Mouse (Mus musculus) limb, embryonic 11.5 days (tissue): ENCODE measurements around the gene Mgat5b. TPM values are rescaled to one million over a fixed set of nuclear protein-coding genes. Genes with fewer than 3 reads are reported as not detected.
A peak's percentile ranks its signal among the peaks of the same experiment; 100 is the strongest.

Source experiments
- ATAC-seq: fragments of 200-750 bp; cut with Nextera tagmentation; 2 replicates; pipeline ENCODE4 v1.8.0; 2017; ENCODE audit warnings: low read depth; ENCODE audit not compliant: insufficient number of reproducible peaks, low FRiP score, low TSS enrichment
- DNase-seq: peaks from one replicate; pipeline ENCODE4 v3.0.0-alpha.2; 2015; ENCODE audit warnings: low spot score
- H3K27ac ChIP-seq: fragments of 300-500 bp; sonication (generic); replicated peaks from 2 replicates; pipeline ENCODE4 v1.5.1; 2014; ENCODE audit warnings: low read depth, mild to moderate bottlenecking, low read length
- H3K27me3 ChIP-seq: fragments of 300-500 bp; sonication (generic); 2 replicates; pipeline ENCODE4 v1.6.1; 2014; ENCODE audit warnings: mild to moderate bottlenecking, low read length, mixed read lengths; ENCODE audit not compliant: control insufficient read depth, insufficient read depth
- H3K36me3 ChIP-seq: fragments of 300-500 bp; sonication (generic); 2 replicates; pipeline ENCODE4 v1.6.1; 2014; ENCODE audit warnings: mild to moderate bottlenecking, low read length, moderate library complexity, mixed read lengths; ENCODE audit not compliant: control insufficient read depth, insufficient read depth
- H3K4me1 ChIP-seq: fragments of 300-500 bp; sonication (generic); 2 replicates; pipeline ENCODE4 v1.6.1; 2014; ENCODE audit warnings: low read length, mixed read lengths; ENCODE audit not compliant: control insufficient read depth, insufficient read depth
- H3K4me2 ChIP-seq: fragments of 300-500 bp; sonication (generic); 2 replicates; pipeline ENCODE4 v1.6.1; 2014; ENCODE audit warnings: low read depth, mild to moderate bottlenecking, moderate library complexity; ENCODE audit not compliant: severe bottlenecking
- H3K4me3 ChIP-seq: fragments of 300-500 bp; sonication (generic); 2 replicates; pipeline ENCODE4 v1.5.1; 2014; ENCODE audit warnings: low read depth, low read length
- H3K9ac ChIP-seq: fragments of 300-500 bp; sonication (generic); 2 replicates; pipeline ENCODE4 v1.6.1; 2014; ENCODE audit warnings: mild to moderate bottlenecking, low read length
- H3K9me3 ChIP-seq: fragments of 300-500 bp; sonication (generic); 2 replicates; pipeline ENCODE4 v1.6.1; 2016; ENCODE audit warnings: low read length; ENCODE audit not compliant: control insufficient read depth
- WGBS: fragments of 180-500 bp; shearing (Covaris S2); extraction: QIAGEN DNeasy Blood & Tissue Kit; methylation state at CpG from one replicate; pipeline ENCODE4 v1.1.7; 2014; 5-methylcytosine and 5-hydroxymethylcytosine counted together
- polyA plus RNA-seq: library from polyadenylated mRNA; unstranded; fragments of >200 nt; fragmentation: Nextera tagmentation; extraction: Ambion mirVana; gene quantifications from 2 replicates; pipeline ENCODE4 v1.2.1, GENCODE M21; 2014

Gene Mgat5b
- polyA plus RNA-seq, 1 experiment from 2014 or later = 0.99 TPM

- Histone ChIP-seq H3K36me3 (no peaks in the 10 kb centered on the region), H3K4me3 (no peak overlapping the region), H3K4me1 (peaks cover 8% of the 10 kb centered on the region), H3K9me3 (no peaks in the 10 kb centered on the region), H3K9ac (no peak overlapping the region), H3K27ac (no peak overlapping the region), H3K27me3 (no peaks in the 10 kb centered on the region), H3K4me2 (no peak overlapping the region)
- 15% methylated on average over 11 of the region's 11 CpGs for WGBS
- ATAC-seq (no peak; the same call in 1 of the 2 replicates), DNase-seq (peak; percentile 62)
Observed at GRCm38 (mm10) chr11:117035661-117036336, 117.1 kb downstream of the Mgat5b start.

Other genes starting within 250 kb of the Mgat5b start
- gene St6galnac1, start 143.4 kb upstream of the Mgat5b start, polyA plus RNA-seq = not detected in 2 replicates
- gene Mxra7, start 90.8 kb upstream of the Mgat5b start, polyA plus RNA-seq = 12.4 and 14.2 TPM in 2 replicates
- 61.3 and 68.0 TPM in 2 replicates for gene Mettl23, start 75.6 kb upstream of the Mgat5b start, polyA plus RNA-seq
- 81.4 and 81.8 TPM in 2 replicates for gene Jmjd6, start 75.4 kb upstream of the Mgat5b start, polyA plus RNA-seq
- 28.0 and 31.5 TPM in 2 replicates for gene Mfsd11, start 66.4 kb upstream of the Mgat5b start, polyA plus RNA-seq
- gene Srsf2, start 65.8 kb upstream of the Mgat5b start, polyA plus RNA-seq = 1,044 and 1,058 TPM in 2 replicates
- 28.1 and 29.7 TPM in 2 replicates for gene Sec14l1, start 196.3 kb downstream of the Mgat5b start, polyA plus RNA-seq